Mouse (Mus musculus): ENCODE data around the gene Rtl10.

Gene Rtl10

DNA sequence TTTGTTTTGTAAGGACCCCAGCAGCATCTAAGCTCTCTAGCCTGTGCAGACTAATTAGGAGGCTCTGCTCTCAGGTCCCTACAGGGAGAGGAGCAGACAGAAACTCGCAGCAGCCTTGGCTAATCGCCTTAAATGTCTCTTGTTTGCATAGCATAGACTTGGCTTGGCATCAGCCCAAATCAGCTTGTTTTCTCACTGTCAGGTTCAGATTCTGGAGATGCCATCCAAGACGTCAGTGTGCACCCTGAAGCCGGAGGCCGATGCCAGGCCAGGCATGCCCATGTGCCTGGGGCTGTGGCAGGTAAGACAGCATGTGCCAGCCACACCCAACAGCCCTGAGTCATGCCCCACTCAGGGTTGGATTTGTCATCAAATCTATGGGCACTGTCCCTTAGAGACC, 49.2 kb downstream of the Rtl10 start:
- Histone ChIP-seq H3K36me3 (ENCODE audit: control insufficient read depth, insufficient read depth, low read length, poor library complexity, severe bottlenecking) (no peaks in the 10 kb centered on the region), H3K27me3 (ENCODE audit: control insufficient read depth, insufficient read depth, low read length, poor library complexity, severe bottlenecking) (no peaks in the 10 kb centered on the region)
- no peak for DNase-seq (ENCODE audit: low read depth, low spot score)
